Mouse (Mus musculus) frontal cortex, adult 2 months (tissue): ENCODE results near the gene Tmcc1. TPM values are rescaled to one million over a fixed set of nuclear protein-coding genes. Genes with fewer than 3 reads are reported as not detected.

ENCODE experiments used
- DNase-seq, 2 experiments: peaks; one replicate each; pipeline ENCODE4 v3.0.0; 2022; ENCODE audit warnings: low spot score in 1 of 2; ENCODE audit errors: extremely low spot score in 1 of 2
- polyA plus RNA-seq: library from polyadenylated mRNA; depleted of rRNA; stranded (reverse); fragments of >200 nt; gene quantifications from 2 replicates; pipeline ENCODE4 v1.2.3, GENCODE M21; 2012

Tmcc1 gene
- polyA plus RNA-seq, 1 experiment, result 47.8 TPM

DNA sequence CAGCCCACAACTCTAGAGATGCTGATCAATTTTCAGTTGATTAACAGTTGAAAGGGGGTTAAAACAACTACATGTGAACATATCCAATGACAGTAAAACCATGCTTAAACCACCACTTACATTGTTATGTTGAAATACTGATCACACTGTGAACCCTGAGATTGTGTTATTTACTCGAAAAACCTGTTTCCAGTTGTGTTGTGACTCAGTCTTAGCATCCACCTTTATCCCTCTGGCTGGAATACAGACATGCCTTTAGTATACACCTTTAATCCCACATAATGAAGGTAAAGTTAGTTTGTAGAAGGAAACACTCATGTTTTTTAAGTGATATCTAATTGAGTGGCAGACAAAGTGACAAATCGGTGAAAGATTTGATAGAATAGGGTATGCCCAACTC lies 156.7 kb downstream of the Tmcc1 start:
- no peak for DNase-seq

DNA sequence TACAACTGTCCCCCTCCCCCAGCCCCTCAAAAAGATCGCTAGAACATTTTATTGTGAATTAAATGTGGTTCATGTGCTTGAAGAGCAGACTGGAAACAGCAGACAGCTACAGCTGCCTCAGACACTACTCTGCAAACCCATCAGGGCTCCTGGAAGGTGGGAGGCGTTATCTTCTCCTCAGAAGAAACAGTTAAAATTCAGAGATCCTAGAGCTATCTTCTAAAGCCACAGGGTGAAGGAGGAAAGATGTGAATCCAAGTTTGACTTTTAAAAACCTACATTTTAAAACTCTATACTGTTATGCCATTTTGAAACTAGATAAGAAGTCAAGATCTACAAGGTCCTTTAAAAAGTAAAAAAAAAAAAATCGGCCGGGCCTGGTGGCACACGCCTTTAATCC lies 162.2 kb downstream of the Tmcc1 start:
- no peak for DNase-seq

DNA sequence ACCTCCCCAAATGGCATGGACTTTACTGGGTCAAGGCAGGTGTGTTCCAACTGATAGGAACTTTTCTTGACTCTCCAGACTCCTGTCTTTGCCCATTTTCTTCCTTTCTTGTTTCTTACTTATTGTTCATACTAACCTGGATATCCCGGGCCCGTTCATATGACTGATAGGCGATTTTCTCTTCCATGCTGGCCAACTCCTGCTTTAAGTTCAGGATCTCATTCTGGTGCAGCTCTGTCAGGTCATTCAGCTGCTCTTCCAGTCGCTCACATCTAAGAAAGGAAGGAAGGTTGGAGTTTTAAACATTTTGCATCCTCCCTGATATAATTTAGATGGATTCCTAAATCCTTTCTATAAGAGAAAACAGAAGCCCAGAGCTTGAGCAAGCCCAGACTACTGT lies 168.6 kb downstream of the Tmcc1 start:
- no peak for DNase-seq

DNA sequence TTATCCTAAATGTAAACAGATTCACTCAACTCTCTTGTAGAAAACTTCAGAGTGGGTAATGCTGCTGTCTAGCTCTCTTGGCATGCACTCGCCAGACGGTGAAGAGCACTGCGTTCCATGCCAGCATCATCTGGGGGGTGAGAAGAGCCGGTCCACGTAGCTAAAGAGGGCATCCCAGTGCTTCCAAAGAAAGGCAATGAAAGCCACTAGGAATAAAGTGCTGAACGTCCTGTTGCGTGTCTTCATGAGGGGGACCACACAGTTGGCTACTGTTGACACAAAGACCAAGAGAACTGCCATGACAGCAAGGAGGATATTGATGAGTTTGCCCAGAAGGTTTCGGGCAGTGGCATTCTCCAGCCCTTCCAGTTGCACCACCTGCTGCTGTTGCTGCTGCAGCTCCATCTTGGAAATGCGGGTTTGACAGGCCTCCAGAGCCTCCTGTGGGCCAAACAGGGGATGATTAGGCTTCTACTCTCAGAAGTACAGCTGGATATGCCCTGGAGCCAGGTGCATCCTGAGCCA lies 171.3 kb downstream of the Tmcc1 start:
- DNase-seq, result no peak

DNA sequence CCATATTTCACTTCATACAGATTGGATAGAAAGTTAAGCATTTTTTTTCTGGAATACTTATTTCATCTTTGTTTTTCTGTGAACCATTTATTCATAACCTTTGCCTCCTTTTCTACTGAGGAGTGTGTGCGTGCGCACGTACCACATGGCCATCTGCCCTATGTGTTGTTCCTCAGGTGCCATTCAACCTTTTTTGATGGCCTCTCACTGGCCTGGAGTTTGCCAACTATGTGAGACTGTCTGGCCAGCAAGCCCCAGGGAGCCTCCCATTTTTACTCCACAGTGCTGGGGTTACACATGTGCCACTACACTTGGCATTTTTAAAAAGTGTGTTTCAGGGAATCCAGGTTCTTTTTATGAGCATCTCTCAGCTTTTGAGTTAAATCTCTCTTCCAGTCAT lies 177.4 kb downstream of the Tmcc1 start:
- DNase-seq, result no peak

DNA sequence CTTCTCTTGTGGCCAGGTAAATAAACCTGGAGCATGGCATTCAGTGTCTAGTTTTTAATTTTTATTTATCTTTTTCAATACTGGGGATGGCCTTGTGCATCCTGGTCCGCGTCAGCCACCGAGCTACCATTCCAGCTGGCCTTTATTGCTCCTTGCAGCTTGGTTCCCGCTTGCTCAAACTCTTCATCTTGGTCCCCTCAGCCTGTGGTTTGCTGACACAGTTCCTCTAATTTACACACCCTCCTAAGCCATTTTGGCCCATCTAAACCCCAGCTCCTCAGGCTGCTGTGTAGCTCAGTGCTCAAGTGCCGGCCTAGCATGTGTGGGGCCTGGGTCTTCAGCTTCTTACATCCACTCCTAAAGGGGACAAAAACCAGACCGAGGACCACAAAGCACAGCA lies 179.2 kb downstream of the Tmcc1 start:
- no peak for DNase-seq

DNA sequence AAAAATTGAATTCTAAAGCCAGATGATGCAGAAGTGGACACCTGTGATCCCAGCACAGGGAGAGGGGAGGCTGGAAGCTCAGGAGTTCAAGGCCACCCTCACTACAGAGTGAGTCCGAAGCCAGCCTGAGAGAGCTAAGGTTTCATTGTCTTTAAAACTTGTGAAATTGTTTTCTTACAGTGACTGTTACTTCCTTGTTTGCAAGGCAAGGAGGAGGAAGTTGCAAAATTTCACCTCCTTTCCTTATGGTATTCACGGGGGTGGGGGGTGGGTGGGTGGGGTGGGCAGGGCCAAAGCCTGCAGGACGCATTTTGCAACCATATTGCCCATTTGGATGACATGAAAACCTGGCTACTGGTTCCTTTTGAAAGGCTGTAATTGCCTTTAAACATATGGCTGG lies 179.6 kb downstream of the Tmcc1 start:
- no peak for DNase-seq

DNA sequence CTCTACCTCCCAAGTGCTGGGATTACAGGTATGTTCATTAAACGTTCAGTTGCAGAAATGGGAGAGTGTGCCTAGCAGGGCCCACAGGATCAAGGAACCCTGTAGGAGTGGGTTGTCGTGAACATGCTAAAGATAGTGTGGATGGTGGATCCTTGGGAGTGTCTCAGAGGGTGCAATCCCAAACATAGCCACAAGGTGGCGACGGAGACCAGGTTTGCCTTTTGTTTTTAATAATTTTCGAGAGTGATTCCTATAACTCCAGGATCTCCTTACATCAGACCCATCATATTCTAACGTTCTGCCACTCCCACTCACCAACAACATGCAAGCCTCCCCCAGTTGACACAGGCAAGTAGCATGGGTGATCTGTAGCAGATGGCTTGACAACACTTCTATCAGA lies 182.7 kb downstream of the Tmcc1 start:
- peak in 1 of 2 experiments; percentile 96 for DNase-seq

DNA sequence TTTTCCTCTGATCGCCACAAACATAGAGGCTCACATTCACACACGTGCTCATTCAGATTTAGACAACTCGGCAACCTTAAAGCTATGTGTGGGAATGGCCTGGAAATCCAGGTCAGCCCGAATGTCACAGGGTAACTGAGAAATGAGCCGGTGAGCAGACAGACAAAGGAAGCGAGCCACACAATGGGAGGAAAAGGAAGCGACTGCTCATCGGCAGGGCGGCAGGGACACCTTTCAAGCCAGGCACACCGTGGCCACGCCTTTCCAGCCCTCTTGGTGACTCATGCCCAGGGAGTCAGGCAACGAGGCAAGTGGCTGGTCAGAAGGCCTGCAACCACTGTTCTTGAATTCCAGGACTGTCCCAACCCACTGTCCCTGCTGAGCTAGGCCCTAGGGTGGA lies 183.9 kb downstream of the Tmcc1 start:
- DNase-seq, result no peak

DNA sequence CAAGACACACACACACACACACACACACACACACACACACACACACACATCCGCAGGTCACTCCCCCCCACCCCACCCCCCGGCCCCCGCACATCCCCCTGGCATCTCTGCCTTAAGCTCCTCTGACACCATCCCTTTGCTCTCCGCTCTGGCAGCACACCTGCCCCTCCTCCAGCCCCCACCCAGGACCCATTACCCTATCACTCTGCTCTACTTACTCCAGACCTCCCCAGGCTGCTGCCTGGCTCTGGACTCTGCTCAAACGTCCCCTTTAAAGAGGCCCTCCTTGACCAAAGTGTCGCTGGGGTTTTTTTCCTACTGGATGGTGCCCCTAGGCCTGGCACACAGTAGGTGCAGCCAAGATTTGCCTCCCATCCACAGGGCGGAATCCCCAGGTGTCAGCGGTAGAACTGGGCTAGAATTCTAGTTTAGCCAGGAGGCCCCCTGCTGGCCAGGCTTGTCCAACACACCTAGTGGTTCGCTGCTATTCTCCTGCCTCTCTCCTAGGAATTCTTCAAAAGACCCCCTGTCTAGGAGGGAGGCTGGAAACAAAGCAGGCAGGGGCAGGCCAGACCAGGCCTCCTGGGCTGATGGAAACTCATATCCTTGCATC lies 185.6 kb downstream of the Tmcc1 start:
- peak in 1 of 2 experiments; percentile 78 for DNase-seq

DNA sequence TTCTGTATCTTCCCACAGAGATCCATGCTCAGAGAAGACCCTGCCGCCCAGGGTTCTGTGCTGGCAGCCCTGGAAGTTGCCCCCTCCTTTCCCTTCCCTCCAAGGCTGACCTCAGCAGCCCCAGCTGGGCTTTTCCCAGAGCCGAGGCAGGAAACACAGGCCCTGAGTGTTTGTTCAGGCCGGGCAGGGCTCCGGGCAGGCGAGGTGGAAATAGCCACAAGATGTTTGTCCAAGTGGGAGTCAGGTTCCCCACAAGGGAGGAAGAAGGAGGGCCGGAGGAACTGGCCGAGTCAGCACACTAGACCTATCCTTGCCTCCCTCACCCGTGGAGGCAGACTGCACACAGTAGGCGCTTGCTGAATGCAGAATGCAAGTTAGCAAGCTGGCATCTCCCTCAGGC lies 186.6 kb downstream of the Tmcc1 start:
- DNase-seq, result no peak

DNA sequence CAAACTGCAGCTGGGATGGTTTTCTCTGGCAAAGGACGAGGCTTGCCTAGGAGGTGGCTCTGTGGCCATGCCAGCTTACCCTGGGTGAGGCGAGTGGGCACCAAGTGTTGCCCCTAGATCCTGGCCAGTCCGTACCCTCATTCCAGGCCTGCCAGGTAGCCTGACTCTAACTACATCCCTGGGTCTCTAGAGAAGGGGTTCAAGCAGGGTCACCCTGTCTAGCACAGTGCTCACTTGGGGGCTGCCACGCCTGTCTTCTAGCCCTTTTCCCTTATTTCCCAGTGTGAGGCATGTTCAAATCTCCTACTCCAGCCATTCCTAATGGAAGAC lies 187.4 kb downstream of the Tmcc1 start:
- DNase-seq, result no peak

DNA sequence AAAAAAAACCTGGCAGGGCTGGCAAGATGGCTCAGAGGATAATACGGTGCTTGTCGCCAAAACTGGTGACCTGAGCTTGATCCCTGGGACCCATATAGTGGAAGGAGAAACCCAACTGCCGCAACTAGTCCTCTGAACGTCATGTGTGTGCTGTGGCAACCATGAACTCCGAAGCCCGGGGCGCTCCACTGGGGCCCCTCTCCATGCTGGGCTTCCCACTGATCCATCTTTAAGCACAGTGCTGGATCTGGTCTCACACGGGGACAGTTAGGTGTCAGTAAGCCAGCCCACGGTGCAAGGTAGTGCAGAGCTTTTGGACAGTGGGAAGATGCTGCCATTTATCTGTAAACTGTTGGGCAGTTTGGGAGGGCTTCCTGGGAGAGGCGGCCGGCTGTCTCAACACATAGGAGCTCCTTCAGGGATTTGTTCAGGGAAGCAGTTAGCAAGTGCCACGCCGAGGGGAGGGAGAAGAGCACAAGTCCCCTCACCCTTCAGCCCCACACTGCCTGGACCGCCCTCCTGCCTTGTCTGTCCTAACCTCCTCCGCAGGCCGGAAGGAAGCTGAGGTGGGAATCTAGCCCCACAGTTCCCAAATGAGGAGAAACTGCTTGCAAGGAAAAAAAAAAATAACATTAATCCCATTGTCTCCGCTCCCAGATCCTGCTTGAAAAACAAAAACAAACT lies 187.9 kb downstream of the Tmcc1 start:
- DNase-seq, result no peak

DNA sequence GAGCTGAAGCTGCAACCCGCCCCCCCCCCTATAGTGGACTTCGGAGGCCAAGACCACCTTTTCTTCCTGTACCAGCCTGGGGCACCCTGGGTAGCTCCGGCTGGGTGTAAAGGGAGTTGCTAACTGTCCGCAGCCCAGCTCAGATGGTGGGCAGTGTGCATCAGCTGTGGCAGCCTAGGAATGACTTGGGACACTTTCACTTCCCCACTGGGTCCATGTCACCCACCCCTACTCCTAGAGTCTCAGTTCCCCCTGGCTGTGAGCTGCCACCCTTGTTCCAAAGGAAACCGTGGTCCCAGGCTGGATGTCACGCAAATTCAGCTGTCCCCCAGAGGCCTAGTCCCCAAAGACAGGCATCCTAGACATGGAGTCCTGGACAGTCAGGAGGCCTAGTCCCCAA lies 188.6 kb downstream of the Tmcc1 start:
- no peak for DNase-seq

DNA sequence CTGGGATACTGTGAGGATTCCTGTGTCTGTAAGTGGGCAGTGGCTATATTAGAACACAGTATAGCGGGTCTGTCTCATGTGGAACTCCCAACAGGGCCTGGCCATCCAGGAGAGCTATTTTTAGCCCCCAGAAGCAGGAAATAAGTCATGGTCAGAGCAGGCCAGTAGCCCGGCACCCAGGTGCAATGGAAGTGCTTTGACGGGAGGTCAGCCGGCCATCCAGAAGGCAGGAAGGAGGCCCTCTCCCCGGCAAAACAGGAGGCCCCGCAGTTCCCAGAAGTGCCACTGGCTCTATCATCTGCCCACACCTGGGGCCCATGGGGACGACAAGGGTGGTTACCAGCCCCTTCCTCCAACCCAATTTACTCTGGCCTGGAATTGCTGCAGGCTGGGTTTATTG lies 189.2 kb downstream of the Tmcc1 start:
- DNase-seq, result no peak

DNA sequence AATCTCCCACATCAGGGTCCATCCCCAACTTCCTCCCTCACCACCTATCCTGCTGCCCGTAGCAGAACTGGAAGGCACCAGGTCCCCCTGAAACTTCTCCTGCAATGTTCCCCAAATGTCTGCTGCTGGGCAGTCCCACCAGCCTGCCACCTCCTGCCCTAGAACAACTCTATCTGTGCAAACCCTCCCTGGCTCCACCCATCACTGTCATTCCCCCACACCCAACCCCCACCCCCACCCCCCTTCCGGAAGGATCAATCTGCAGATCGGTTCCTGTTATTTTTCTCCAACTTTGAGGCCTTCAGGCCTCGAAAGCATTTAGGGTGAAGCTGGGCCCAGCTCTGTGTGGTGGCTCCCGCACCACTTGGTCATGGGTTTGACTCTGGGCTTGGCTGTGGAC lies 189.8 kb downstream of the Tmcc1 start:
- no peak for DNase-seq

DNA sequence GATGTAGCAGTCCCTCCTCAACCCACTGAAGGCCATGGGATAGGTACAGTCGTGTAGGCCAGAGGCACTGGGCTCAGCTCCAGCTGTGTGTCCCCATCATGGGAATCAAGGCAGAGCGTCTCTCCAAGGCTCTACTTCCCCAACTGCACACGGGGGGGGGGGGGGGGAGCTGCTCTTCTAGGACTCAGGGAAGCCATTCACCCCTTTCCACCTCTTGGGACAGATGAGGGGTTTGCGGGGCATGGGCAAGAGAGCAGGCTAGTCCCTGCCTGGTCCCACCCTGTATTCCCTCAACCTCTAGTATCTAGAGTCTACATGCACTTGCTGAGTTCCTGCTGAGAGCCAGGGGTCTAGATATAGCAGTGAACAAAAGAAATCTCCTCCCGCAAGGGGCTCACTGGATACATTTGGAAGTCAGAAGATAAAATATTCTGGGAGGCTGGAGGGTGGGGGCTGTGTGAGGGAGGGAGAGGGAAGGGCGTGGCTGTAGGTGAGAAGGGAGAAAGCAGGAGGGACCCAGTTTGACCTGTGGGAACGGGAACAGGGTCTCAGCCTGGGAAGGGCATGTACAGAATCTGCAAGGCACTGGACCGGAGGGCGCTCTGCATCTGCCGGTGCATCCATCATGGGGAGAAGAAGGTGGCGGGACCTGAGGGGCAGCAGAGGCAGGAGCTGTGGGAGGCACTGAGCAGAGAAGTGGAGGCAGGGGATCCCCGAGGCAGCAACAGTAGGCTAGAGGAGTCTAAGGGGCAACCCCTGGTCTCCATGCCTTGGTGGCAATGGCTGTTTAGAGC lies 190.8 kb downstream of the Tmcc1 start:
- no peak for DNase-seq

DNA sequence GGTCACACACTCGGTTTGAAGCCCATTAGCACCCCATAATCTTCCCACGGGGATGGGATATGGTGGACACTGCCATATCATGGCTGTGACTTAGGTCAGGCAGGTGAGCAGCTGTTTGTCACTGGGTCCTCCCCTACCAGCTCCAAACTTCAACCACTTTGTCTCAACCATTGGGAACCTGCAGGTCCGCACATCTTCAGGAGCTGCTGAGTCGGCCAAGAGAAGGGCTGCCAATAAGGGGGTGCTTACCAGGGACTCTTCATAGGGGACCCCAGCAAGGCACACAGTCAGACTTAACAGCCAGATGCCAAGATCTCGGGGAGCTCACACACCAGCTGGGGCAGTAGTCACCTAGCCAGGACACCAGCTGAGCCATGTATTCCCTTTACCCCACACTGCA lies 192.4 kb downstream of the Tmcc1 start:
- DNase-seq, result no peak

DNA sequence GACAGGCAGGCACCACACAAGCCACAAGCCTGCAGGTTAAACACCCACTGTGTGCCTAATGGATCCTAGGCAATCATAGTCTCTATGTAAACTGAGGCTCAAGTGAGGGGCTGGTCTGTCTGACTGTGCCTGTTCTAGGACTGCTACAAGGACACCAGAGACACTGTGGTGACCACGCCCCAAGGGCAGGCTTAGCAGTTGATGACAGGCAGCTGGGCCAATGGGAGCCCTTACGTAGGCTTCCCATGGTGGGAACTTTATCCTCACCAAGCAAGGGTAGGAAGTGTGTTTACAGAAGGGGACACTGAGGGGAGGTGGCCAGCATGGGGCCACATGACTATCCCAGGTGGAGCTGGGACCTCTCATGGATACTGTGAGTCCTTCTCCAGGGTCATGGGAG lies 194.1 kb downstream of the Tmcc1 start:
- no peak for DNase-seq

DNA sequence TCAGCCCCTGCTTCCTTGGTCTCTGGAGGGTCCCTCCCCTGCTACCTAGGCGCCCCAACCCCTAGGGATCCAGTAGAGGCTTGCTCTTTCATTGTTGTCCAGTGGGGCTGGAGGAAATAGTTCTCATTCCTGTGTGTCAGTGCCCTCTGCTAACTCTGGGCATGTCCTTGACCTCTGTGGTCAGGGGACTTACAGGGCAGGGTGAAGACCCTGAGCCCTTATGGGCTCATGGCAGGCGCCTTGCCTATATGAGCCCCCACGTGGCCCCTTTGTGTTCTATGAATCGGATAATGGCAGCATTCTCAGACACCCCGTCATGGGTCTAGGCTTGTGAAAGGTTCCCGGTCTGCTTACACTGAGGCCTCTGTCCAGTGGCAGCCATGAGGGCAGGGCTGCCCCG lies 194.5 kb downstream of the Tmcc1 start:
- DNase-seq, result no peak

DNA sequence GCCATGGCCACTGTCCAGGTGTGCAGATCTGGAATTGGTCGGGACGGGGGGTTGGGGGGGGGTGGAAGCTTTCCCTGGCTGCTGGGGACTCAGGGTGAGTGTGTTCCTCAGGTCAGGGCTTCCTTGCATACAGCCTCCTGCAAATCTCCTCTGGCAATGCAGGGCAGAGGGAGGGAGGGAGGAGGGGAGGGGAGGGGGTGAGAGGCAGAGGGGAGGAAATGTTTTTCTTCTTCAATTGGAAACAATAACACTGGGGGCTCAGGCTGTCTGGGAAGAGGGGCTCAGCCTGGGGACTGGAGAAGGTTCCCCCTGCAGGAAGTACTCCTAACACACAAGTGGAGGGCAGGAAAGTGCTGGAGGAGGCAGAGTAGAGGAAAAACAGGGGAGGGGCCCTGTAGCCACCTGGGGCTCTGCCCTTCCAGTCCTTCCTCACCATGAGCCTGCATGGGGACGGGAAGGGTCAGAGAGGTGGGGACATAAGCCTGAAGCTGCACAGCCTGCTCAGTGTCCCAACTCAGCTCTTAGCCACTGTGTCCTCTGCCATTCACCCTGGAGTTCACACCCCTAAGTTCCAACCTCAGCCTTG lies 195.5 kb downstream of the Tmcc1 start:
- no peak for DNase-seq
